Mouse (Mus musculus) C2C12 (cell line): ENCODE results near the gene Itpr1.

Source experiments
- CEBPB ChIP-seq: IDR thresholded peaks from one replicate; pipeline ENCODE4 v1.6.1; 2011; ENCODE audit warnings: low read depth, mild to moderate bottlenecking, control low read depth, moderate library complexity
- CTCF ChIP-seq: IDR thresholded peaks from one replicate; pipeline ENCODE4 v1.5.1; 2011; ENCODE audit not compliant: control insufficient read depth, insufficient read depth, insufficient read length
- MAX ChIP-seq: IDR thresholded peaks from one replicate; pipeline ENCODE4 v1.6.1; 2011; ENCODE audit warnings: mild to moderate bottlenecking, control low read depth
- MYOG ChIP-seq: IDR thresholded peaks from one replicate; pipeline ENCODE4 v1.6.1; 2011; ENCODE audit not compliant: control insufficient read depth, insufficient read length; ENCODE audit errors: extremely low read depth
- USF1 ChIP-seq: IDR thresholded peaks from one replicate; pipeline ENCODE4 v1.6.1; 2011; ENCODE audit warnings: low read depth, mild to moderate bottlenecking, control low read depth, moderate library complexity

GRCm38 (mm10) chr6:108544917-108545316 is 332.0 kb downstream of the Itpr1 start:
- TF ChIP-seq MYOG (no peak), CTCF (no peak), CEBPB (no peak), USF1 (no peak), MAX (no peak)
